Mouse (Mus musculus): ENCODE measurements around the gene Lin28b. TPM values are rescaled to one million over a fixed set of nuclear protein-coding genes. Genes with fewer than 3 reads are reported as not detected.

Lin28b gene
- polyA plus RNA-seq, 1 experiment from 2014 or later = 6.0 TPM

- no peak for ATAC-seq (ENCODE audit: insufficient read depth)
- WGBS (ENCODE audit: insufficient replicate concordance) = 70% methylated on average over 2 of the region's 2 CpGs
- H3K36me3 ChIP-seq (replicated peaks) = no peaks in the 10 kb centered on the region
Observed at GRCm38 (mm10) chr10:45411741-45412140, 74.5 kb downstream of the Lin28b start.

GRCm38 (mm10) chr10:45410624-45411341 is 75.4 kb downstream of the Lin28b start:
- Histone ChIP-seq H3K27ac (replicated peaks) (no peak overlapping the region), H3K9me3 (replicated peaks) (no peaks in the 10 kb centered on the region)
- ATAC-seq (ENCODE audit: insufficient read depth) = no peak

More at GRCm38 (mm10) chr10:45411741-45412140, 74.5 kb downstream of the Lin28b start:
- no peak overlapping the region for H3K4me3 ChIP-seq (replicated peaks)
- no peaks in the 10 kb centered on the region for H3K27me3 ChIP-seq
- no peak overlapping the region for H3K9ac ChIP-seq
- no peaks in the 10 kb centered on the region for H3K9me3 ChIP-seq (replicated peaks)
- H3K4me1 ChIP-seq (replicated peaks) = no peaks in the 10 kb centered on the region
- no peak overlapping the region for H3K4me2 ChIP-seq
- H3K27ac ChIP-seq (replicated peaks) = no peak overlapping the region

GRCm38 (mm10) chr10:45399702-45400243 is 86.4 kb downstream of the Lin28b start:
- peaks cover 14% of the 10 kb centered on the region for H3K4me1 ChIP-seq (replicated peaks)
- H3K27me3 ChIP-seq = no peaks in the 10 kb centered on the region
- WGBS (ENCODE audit: insufficient replicate concordance) = 21% methylated on average over 7 of the region's 7 CpGs
- H3K27ac ChIP-seq (replicated peaks) = peak overlapping the region; percentile 29; the same call in 1 of the 2 replicates
- no peaks in the 10 kb centered on the region for H3K9me3 ChIP-seq (replicated peaks)
- peak; percentile 37; the same call in 1 of the 2 replicates for ATAC-seq (ENCODE audit: insufficient read depth)
- no peaks in the 10 kb centered on the region for H3K36me3 ChIP-seq (replicated peaks)
- H3K9ac ChIP-seq = no peak overlapping the region
- H3K4me2 ChIP-seq = peak overlapping the region; percentile 46
- H3K4me3 ChIP-seq (replicated peaks) = no peak overlapping the region; the same call in 1 of the 2 replicates

More at GRCm38 (mm10) chr10:45410624-45411341, 75.4 kb downstream of the Lin28b start:
- Histone ChIP-seq H3K4me3 (replicated peaks) (no peak overlapping the region), H3K9ac (no peak overlapping the region), H3K4me2 (no peak overlapping the region), H3K27me3 (no peaks in the 10 kb centered on the region), H3K4me1 (replicated peaks) (no peaks in the 10 kb centered on the region), H3K36me3 (replicated peaks) (no peaks in the 10 kb centered on the region)
- 74% methylated on average over 10 of the region's 10 CpGs for WGBS (ENCODE audit: insufficient replicate concordance)

- no peak for ATAC-seq (ENCODE audit: insufficient read depth)
- WGBS (ENCODE audit: insufficient replicate concordance) = 64% methylated on average over 1 of the region's 1 CpGs
- Histone ChIP-seq H3K4me2 (no peak overlapping the region), H3K9ac (no peak overlapping the region), H3K9me3 (replicated peaks) (no peaks in the 10 kb centered on the region), H3K27ac (replicated peaks) (no peak overlapping the region), H3K4me3 (replicated peaks) (no peak overlapping the region), H3K36me3 (replicated peaks) (no peaks in the 10 kb centered on the region), H3K27me3 (no peaks in the 10 kb centered on the region), H3K4me1 (replicated peaks) (peaks cover 14% of the 10 kb centered on the region)
Observed at GRCm38 (mm10) chr10:45398211-45398610, 88.0 kb downstream of the Lin28b start.

- Histone ChIP-seq H3K9ac (no peak overlapping the region), H3K27ac (replicated peaks) (no peak overlapping the region), H3K4me3 (replicated peaks) (no peak overlapping the region), H3K36me3 (replicated peaks) (peaks cover 5% of the 10 kb centered on the region; the same call in 1 of the 2 replicates), H3K4me1 (replicated peaks) (peaks cover 6% of the 10 kb centered on the region; the same call in 1 of the 2 replicates), H3K9me3 (replicated peaks) (no peaks in the 10 kb centered on the region), H3K4me2 (no peak overlapping the region), H3K27me3 (no peaks in the 10 kb centered on the region)
- ATAC-seq (ENCODE audit: insufficient read depth) = no peak
- WGBS (ENCODE audit: insufficient replicate concordance) = 46% methylated on average over 3 of the region's 3 CpGs
Observed at GRCm38 (mm10) chr10:45382637-45382958, 103.6 kb downstream of the Lin28b start.

- H3K27ac ChIP-seq (replicated peaks) = no peak overlapping the region
- H3K4me3 ChIP-seq (replicated peaks) = no peak overlapping the region
- H3K9me3 ChIP-seq (replicated peaks) = no peaks in the 10 kb centered on the region
- H3K27me3 ChIP-seq = no peaks in the 10 kb centered on the region
- H3K36me3 ChIP-seq (replicated peaks) = peaks cover 5% of the 10 kb centered on the region; the same call in 1 of the 2 replicates
- H3K4me1 ChIP-seq (replicated peaks) = peaks cover 6% of the 10 kb centered on the region; the same call in 1 of the 2 replicates
- H3K4me2 ChIP-seq = no peak overlapping the region
- no peak for ATAC-seq (ENCODE audit: insufficient read depth)
- no peak overlapping the region for H3K9ac ChIP-seq
Observed at GRCm38 (mm10) chr10:45381937-45382636, 104.1 kb downstream of the Lin28b start.

- Histone ChIP-seq H3K27me3 (no peaks in the 10 kb centered on the region), H3K9ac (no peak overlapping the region), H3K9me3 (replicated peaks) (no peaks in the 10 kb centered on the region), H3K27ac (replicated peaks) (no peak overlapping the region), H3K4me1 (replicated peaks) (peaks cover 6% of the 10 kb centered on the region; the same call in 1 of the 2 replicates), H3K36me3 (replicated peaks) (peaks cover 5% of the 10 kb centered on the region; the same call in 1 of the 2 replicates), H3K4me3 (replicated peaks) (no peak overlapping the region), H3K4me2 (no peak overlapping the region)
- 33% methylated on average over 3 of the region's 3 CpGs for WGBS (ENCODE audit: insufficient replicate concordance)
- ATAC-seq (ENCODE audit: insufficient read depth) = peak; percentile 42; the same call in 1 of the 2 replicates
Observed at GRCm38 (mm10) chr10:45378269-45378668, 107.9 kb downstream of the Lin28b start.

- Histone ChIP-seq H3K4me3 (replicated peaks) (no peak overlapping the region), H3K4me2 (no peak overlapping the region), H3K9me3 (replicated peaks) (no peaks in the 10 kb centered on the region), H3K27me3 (no peaks in the 10 kb centered on the region), H3K9ac (no peak overlapping the region), H3K27ac (replicated peaks) (no peak overlapping the region), H3K4me1 (replicated peaks) (peaks cover 4% of the 10 kb centered on the region; the same call in 1 of the 2 replicates), H3K36me3 (replicated peaks) (no peaks in the 10 kb centered on the region)
- WGBS (ENCODE audit: insufficient replicate concordance) = 49% methylated on average over 4 of the region's 4 CpGs
- no peak for ATAC-seq (ENCODE audit: insufficient read depth)
Observed at GRCm38 (mm10) chr10:45372994-45373692, 113.1 kb downstream of the Lin28b start.

- Histone ChIP-seq H3K27ac (replicated peaks) (no peak overlapping the region), H3K4me2 (no peak overlapping the region), H3K4me3 (replicated peaks) (no peak overlapping the region), H3K27me3 (no peaks in the 10 kb centered on the region), H3K9me3 (replicated peaks) (no peaks in the 10 kb centered on the region), H3K4me1 (replicated peaks) (no peaks in the 10 kb centered on the region), H3K36me3 (replicated peaks) (no peaks in the 10 kb centered on the region), H3K9ac (no peak overlapping the region)
- ATAC-seq (ENCODE audit: insufficient read depth) = no peak
- WGBS (ENCODE audit: insufficient replicate concordance) = 73% methylated on average over 2 of the region's 2 CpGs
Observed at GRCm38 (mm10) chr10:45370545-45370944, 115.7 kb downstream of the Lin28b start.

GRCm38 (mm10) chr10:45369639-45370038 is 116.6 kb downstream of the Lin28b start:
- no peaks in the 10 kb centered on the region for H3K27me3 ChIP-seq
- no peak overlapping the region for H3K4me3 ChIP-seq (replicated peaks)
- H3K9me3 ChIP-seq (replicated peaks) = no peaks in the 10 kb centered on the region
- no peak for ATAC-seq (ENCODE audit: insufficient read depth)
- H3K4me1 ChIP-seq (replicated peaks) = no peaks in the 10 kb centered on the region
- WGBS (ENCODE audit: insufficient replicate concordance) = 60% methylated on average over 3 of the region's 3 CpGs
- no peak overlapping the region for H3K4me2 ChIP-seq
- H3K9ac ChIP-seq = no peak overlapping the region
- no peaks in the 10 kb centered on the region for H3K36me3 ChIP-seq (replicated peaks)
- no peak overlapping the region for H3K27ac ChIP-seq (replicated peaks)
